Mouse (Mus musculus) midbrain, embryonic 14.5 days (tissue): ENCODE data around the gene Hsf5. TPM values are rescaled to one million over a fixed set of nuclear protein-coding genes. Genes with fewer than 3 reads are reported as not detected.

Experiments used
- ATAC-seq: fragments of 200-750 bp; cut with Nextera tagmentation; 2 replicates; pipeline ENCODE4 v1.8.0; 2017; ENCODE audit warnings: moderate number of reproducible peaks, moderate library complexity; ENCODE audit not compliant: low FRiP score, low TSS enrichment
- DNase-seq: peaks from one replicate; pipeline ENCODE4 v3.0.0-alpha.2; 2015
- H3K27ac ChIP-seq: fragments of 300-500 bp; sonication (generic); replicated peaks from 2 replicates; pipeline ENCODE4 v1.5.1; 2014; ENCODE audit warnings: mild to moderate bottlenecking, low read depth, low read length, moderate library complexity
- H3K27me3 ChIP-seq: fragments of 300-500 bp; sonication (generic); 2 replicates; pipeline ENCODE4 v1.6.1; 2014; ENCODE audit warnings: low read length, control low read depth, mixed read lengths; ENCODE audit not compliant: control insufficient read depth, insufficient read depth
- H3K36me3 ChIP-seq: fragments of 300-500 bp; sonication (generic); 2 replicates; pipeline ENCODE4 v1.6.1; 2014; ENCODE audit warnings: low read length, control low read depth; ENCODE audit not compliant: control insufficient read depth, insufficient read depth
- H3K4me1 ChIP-seq: fragments of 300-500 bp; sonication (generic); 2 replicates; pipeline ENCODE4 v1.6.1; 2014; ENCODE audit warnings: mild to moderate bottlenecking, antibody characterized with exemption, low read length, control low read depth; ENCODE audit not compliant: control insufficient read depth, insufficient read depth
- H3K4me2 ChIP-seq: fragments of 300-500 bp; sonication (generic); 2 replicates; pipeline ENCODE4 v1.6.1; 2014; ENCODE audit warnings: mild to moderate bottlenecking, low read length, moderate library complexity
- H3K4me3 ChIP-seq: fragments of 300-500 bp; sonication (generic); replicated peaks from 2 replicates; pipeline ENCODE4 v1.5.1; 2014; ENCODE audit warnings: low read depth, low read length
- H3K9ac ChIP-seq: fragments of 300-500 bp; sonication (generic); replicated peaks from 2 replicates; pipeline ENCODE4 v1.6.1; 2014; ENCODE audit warnings: mild to moderate bottlenecking, low read length, moderate library complexity
- H3K9me3 ChIP-seq: fragments of 300-500 bp; sonication (generic); 2 replicates; pipeline ENCODE4 v1.6.1; 2016; ENCODE audit warnings: low read length, control low read depth, mixed read lengths; ENCODE audit not compliant: control insufficient read depth
- WGBS: fragments of 180-500 bp; shearing (Covaris S2); extraction: QIAGEN DNeasy Blood & Tissue Kit; methylation state at CpG from one replicate; pipeline ENCODE4 v1.1.7; 2014; 5-methylcytosine and 5-hydroxymethylcytosine counted together
- polyA plus RNA-seq: library from polyadenylated mRNA; unstranded; fragments of >200 nt; fragmentation: Nextera tagmentation; extraction: Ambion mirVana; gene quantifications from 2 replicates; pipeline ENCODE4 v1.2.1, GENCODE M21; 2014

Hsf5 gene
- polyA plus RNA-seq, 1 experiment from 2014 or later, result 0.37 TPM

DNA sequence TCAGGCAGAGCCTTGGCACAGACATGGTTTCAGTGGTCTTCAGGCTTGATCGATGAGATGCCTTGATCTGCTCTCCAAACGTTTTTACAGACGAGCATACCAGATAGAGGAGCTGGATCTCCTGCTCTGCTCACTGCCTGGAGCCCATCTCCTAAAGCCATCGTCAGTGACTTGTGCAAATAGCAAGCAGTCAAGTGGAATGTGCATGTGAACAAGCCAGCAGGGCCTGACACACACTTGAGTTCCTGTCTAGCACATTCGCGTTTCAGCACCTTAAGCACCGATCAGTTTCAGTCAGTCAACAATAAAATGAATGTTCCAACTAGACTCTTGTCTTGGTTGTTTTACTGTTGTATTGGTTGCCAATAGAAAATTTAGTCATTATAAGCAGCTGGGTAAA lies 42.3 kb downstream of the Hsf5 start:
- peaks cover 10% of the 10 kb centered on the region for H3K27me3 ChIP-seq
- H3K4me1 ChIP-seq, result peaks cover 3% of the 10 kb centered on the region; the same call in 1 of the 2 replicates
- 77% methylated on average over 7 of the region's 7 CpGs for WGBS
- no peak overlapping the region for H3K4me2 ChIP-seq
- no peak overlapping the region for H3K4me3 ChIP-seq
- no peak overlapping the region for H3K27ac ChIP-seq
- DNase-seq, result no peak
- H3K9me3 ChIP-seq, result no peaks in the 10 kb centered on the region
- H3K36me3 ChIP-seq, result no peaks in the 10 kb centered on the region
- H3K9ac ChIP-seq, result no peak overlapping the region
- no peak for ATAC-seq

DNA sequence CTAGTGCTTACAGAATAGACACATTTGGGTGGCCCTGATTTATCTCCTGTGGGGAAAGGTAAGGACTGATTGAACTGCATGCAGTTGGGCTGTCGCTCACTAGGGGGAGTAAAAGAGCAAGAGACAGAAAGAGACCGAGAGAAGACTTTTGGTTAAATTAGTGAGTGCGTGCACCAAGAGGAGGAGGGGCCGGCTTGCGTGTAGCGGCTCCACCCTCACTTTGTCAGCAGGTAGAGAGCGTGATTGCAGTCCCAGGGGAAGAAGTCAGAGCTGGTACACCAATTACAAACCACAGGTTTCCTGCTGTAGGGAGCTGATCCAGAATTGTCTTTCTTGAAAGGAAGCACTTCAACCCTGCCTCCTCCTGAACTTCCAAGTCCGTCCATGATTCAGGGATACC lies 45.4 kb downstream of the Hsf5 start, which contains the start of gene Rnf43:
TSS of gene Rnf43 (plus strand) at position 316 of the 400 bp plus-strand sequence.
- Histone ChIP-seq H3K4me1 (peaks cover 3% of the 10 kb centered on the region; the same call in 1 of the 2 replicates), H3K9ac (no peak within 1 kb of the TSS), H3K9me3 (no peaks in the 10 kb centered on the region), H3K4me3 (peak within 1 kb of the TSS; percentile 17), H3K27ac (no peak within 1 kb of the TSS), H3K36me3 (no peaks in the 10 kb centered on the region), H3K27me3 (peaks cover 15% of the 10 kb centered on the region), H3K4me2 (peak within 1 kb of the TSS; percentile 48)
- WGBS, result 0% methylated on average over 8 of the region's 8 CpGs
- DNase-seq (peak; percentile 88), ATAC-seq (peak; percentile 27; the same call in 1 of the 2 replicates)

GRCm38 (mm10) chr11:87662822-87663221 lies 45.9 kb downstream of the Hsf5 start:
- DNase-seq (no peak), ATAC-seq (no peak)
- H3K4me2 ChIP-seq, result peak overlapping the region; percentile 48
- H3K36me3 ChIP-seq, result no peaks in the 10 kb centered on the region
- H3K4me1 ChIP-seq, result peaks cover 3% of the 10 kb centered on the region; the same call in 1 of the 2 replicates
- H3K9ac ChIP-seq, result no peak overlapping the region
- peaks cover 15% of the 10 kb centered on the region for H3K27me3 ChIP-seq
- peak overlapping the region; percentile 17 for H3K4me3 ChIP-seq
- no peak overlapping the region for H3K27ac ChIP-seq
- 8% methylated on average over 14 of the region's 14 CpGs for WGBS
- H3K9me3 ChIP-seq, result no peaks in the 10 kb centered on the region

DNA sequence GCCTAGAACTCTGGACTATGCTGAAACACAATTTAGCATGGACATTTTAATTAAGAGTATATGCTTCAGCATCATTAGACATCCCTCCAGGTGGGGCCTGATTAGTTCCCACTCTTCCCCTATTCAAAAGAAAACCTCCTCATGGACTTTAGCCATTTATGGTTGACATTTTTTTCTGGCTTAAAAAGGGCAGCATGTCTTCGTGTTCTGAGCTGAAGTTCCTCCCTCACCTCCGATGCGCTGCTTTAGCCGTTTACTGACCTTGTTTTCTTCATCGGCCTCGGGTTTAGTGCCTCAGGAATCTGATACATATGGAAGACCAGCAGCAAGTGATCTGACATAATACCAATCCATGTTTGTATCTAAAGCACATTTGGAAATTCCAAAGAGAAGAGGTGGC lies 47.0 kb downstream of the Hsf5 start:
- H3K4me1 ChIP-seq, result peaks cover 3% of the 10 kb centered on the region; the same call in 1 of the 2 replicates
- H3K4me2 ChIP-seq, result no peak overlapping the region
- 80% methylated on average over 6 of the region's 6 CpGs for WGBS
- H3K9ac ChIP-seq, result no peak overlapping the region
- H3K27me3 ChIP-seq, result peaks cover 15% of the 10 kb centered on the region
- H3K36me3 ChIP-seq, result no peaks in the 10 kb centered on the region
- no peak overlapping the region for H3K4me3 ChIP-seq
- no peak for ATAC-seq
- no peak for DNase-seq
- no peaks in the 10 kb centered on the region for H3K9me3 ChIP-seq
- H3K27ac ChIP-seq, result no peak overlapping the region

GRCm38 (mm10) chr11:87664521-87664920 lies 47.6 kb downstream of the Hsf5 start:
- Histone ChIP-seq H3K27ac (no peak overlapping the region), H3K27me3 (peaks cover 15% of the 10 kb centered on the region), H3K4me2 (no peak overlapping the region), H3K4me1 (peaks cover 3% of the 10 kb centered on the region; the same call in 1 of the 2 replicates), H3K9me3 (no peaks in the 10 kb centered on the region), H3K36me3 (no peaks in the 10 kb centered on the region), H3K4me3 (no peak overlapping the region), H3K9ac (no peak overlapping the region)
- 84% methylated on average over 12 of the region's 12 CpGs for WGBS
- DNase-seq, result no peak
- no peak for ATAC-seq

DNA sequence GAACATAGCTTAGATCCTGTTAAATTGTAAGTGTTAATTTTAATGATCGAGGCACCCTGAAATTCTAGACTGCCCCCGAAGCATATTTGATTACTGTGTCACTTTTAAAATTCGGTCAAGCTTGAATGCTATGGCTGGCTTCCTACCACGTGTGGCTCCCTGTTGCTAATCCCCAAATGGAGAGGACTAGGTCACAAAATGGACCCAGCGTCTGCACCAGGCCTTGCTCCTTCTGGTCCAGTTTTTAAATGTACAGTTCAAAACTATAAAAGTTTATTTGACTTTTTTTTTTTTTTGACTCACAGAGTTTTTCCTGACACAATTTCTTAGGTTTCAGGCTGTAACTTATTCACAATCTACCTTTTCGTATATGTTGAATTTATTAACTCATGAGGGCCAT lies 48.3 kb downstream of the Hsf5 start:
- DNase-seq (no peak), ATAC-seq (no peak)
- H3K9me3 ChIP-seq, result no peaks in the 10 kb centered on the region
- H3K4me3 ChIP-seq, result no peak overlapping the region
- H3K27me3 ChIP-seq, result peaks cover 15% of the 10 kb centered on the region
- no peak overlapping the region for H3K4me2 ChIP-seq
- H3K9ac ChIP-seq, result no peak overlapping the region
- H3K27ac ChIP-seq, result no peak overlapping the region
- 66% methylated on average over 6 of the region's 6 CpGs for WGBS
- peaks cover 3% of the 10 kb centered on the region; the same call in 1 of the 2 replicates for H3K4me1 ChIP-seq
- no peaks in the 10 kb centered on the region for H3K36me3 ChIP-seq

DNA sequence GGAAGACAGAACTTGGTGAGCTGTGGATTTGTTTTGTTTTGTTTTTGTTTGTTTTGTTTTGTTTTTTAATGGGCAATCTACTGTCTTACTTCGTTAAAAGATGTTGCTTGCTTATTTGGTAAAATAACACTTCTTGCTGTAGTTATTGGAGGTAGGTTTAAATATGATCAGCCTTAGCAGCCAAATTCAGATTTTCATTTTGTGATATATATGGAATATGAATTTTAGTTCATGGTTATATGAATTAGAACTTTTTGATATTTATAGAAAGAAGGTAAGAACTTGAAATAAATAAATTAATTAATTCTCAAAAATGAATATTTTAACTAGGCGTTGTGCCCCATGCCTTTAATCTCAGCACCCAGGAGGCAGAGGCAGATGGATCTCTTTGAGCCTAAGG lies 48.7 kb downstream of the Hsf5 start:
- Histone ChIP-seq H3K9ac (no peak overlapping the region), H3K36me3 (no peaks in the 10 kb centered on the region), H3K27ac (no peak overlapping the region), H3K27me3 (peaks cover 15% of the 10 kb centered on the region), H3K4me2 (no peak overlapping the region), H3K4me3 (no peak overlapping the region), H3K9me3 (no peaks in the 10 kb centered on the region), H3K4me1 (peaks cover 3% of the 10 kb centered on the region; the same call in 1 of the 2 replicates)
- ATAC-seq, result no peak
- DNase-seq, result no peak
- 86% methylated on average over 2 of the region's 2 CpGs for WGBS

- Histone ChIP-seq H3K4me2 (no peak overlapping the region), H3K36me3 (no peaks in the 10 kb centered on the region), H3K9me3 (no peaks in the 10 kb centered on the region), H3K4me3 (no peak overlapping the region), H3K9ac (no peak overlapping the region), H3K4me1 (peaks cover 3% of the 10 kb centered on the region; the same call in 1 of the 2 replicates), H3K27me3 (peaks cover 15% of the 10 kb centered on the region), H3K27ac (no peak overlapping the region)
- 79% methylated on average over 12 of the region's 12 CpGs for WGBS
- ATAC-seq (no peak), DNase-seq (no peak)
These were observed 49.5 kb downstream of the Hsf5 start for GRCm38 (mm10) chr11:87666256-87667035.
